Mouse (Mus musculus) thymus, postnatal 14 days (tissue): ENCODE data around the gene Foxd2.

Source experiments
- DNase-seq: peaks from one replicate; pipeline ENCODE4 v3.0.0; 2021

Gene Foxd2

GRCm38 (mm10) chr4:114909602-114910484 is 1.2 kb upstream of the Foxd2 start:
- DNase-seq = peak; percentile 43

GRCm38 (mm10) chr4:114907951-114908828 is 483 bp downstream of the Foxd2 start:
- peak; percentile 66 for DNase-seq

DNA sequence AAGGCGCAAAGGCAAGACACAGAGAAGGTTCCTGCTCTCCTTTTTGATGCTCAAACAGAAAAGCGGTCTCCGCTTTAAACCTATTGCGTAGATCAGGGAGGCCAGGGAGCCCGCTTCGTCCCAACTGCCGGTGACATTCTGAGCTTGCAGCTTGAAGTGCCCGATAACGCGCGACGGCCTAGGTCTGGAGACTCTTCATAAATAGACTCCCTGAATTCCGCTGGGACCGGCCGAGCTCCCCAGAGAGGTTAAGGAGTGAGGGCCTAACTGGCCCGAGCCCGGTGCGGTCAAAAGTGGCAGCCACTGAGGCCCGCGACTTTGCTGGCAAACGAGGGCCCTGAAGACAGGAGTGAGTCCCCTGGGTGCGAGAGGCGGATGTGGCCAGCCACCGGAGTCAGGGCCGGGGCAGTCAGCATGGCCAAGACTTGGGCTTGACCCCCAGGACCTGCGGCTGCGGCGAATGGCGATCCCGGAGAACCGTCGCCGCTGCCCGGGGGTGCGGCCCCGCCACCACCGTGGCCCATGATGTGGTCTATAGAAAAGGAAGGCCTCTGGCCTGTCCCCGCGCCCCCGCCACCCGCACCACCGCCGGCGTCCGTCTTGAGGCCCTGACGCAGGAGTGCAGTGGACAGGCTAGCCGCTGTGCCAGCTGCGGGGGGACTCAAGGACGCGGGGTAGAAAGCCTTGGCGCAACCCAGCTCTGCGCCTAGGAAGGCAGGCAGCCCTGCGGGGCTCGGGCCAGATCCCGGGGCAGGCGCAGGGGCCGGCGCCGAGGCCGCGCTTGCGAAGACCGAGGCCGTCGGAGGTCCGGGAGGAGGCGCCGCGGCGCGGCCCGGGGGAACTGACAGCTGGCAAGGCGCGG is 1.4 kb downstream of the Foxd2 start:
- DNase-seq = peak; percentile 13

GRCm38 (mm10) chr4:114905969-114906680 is 2.5 kb downstream of the Foxd2 start:
- DNase-seq = no peak

- no peak for DNase-seq
These were observed 3.2 kb downstream of the Foxd2 start for GRCm38 (mm10) chr4:114905501-114905900.

DNA sequence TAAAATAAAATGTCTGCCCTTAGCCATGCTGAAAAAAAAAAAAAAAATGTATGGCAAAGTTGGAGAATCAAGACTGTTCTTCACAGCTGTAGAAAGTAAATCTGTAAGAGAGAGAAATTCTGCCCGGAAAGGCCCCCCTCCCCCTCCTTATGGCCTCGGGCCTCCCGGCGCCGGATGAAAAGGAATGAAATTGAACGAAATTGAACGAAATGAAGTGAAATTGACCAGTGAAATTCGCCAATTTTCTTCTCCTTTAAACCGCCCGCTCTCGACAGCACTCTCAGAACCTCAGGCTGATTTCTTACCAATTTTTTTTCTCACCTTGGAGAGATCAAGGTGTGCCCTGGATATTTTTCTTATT is 5.3 kb downstream of the Foxd2 start:
- no peak for DNase-seq

GRCm38 (mm10) chr4:114902641-114903421 is 5.8 kb downstream of the Foxd2 start:
- DNase-seq = no peak

DNA sequence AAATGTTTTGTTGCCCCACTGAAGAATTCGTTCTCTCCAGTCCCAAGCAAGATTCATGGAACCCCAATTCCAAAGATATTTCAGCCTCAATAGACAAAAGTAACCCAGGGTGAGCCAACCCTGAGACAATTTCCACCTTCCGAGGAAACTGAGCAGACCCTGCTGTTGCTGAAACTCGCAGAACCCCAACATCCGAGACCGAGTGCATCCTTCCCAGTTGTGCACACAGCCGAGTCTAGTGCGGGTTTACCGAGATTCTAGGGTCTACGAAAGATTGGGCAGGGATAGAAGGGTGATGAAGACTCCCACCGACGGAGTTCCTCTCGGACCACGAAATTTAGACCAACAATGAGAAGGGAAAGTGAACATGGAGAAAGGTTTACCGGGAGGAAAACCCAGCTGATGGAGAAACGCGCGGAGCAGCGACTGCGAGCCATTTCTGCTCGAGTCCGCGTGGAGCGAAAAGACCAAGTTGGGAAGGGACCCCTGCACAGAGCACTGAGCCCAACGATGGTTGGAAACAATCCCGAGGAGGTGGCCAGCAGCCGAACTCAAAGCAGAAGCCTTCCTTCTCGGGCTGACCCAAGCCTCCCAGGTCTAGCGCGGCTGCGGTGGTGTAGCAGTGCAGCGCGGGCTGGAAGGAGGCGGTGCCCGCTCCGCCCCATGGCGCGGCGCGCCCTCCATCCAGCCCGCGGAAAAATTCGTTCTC is 6.9 kb downstream of the Foxd2 start:
- DNase-seq = no peak

DNA sequence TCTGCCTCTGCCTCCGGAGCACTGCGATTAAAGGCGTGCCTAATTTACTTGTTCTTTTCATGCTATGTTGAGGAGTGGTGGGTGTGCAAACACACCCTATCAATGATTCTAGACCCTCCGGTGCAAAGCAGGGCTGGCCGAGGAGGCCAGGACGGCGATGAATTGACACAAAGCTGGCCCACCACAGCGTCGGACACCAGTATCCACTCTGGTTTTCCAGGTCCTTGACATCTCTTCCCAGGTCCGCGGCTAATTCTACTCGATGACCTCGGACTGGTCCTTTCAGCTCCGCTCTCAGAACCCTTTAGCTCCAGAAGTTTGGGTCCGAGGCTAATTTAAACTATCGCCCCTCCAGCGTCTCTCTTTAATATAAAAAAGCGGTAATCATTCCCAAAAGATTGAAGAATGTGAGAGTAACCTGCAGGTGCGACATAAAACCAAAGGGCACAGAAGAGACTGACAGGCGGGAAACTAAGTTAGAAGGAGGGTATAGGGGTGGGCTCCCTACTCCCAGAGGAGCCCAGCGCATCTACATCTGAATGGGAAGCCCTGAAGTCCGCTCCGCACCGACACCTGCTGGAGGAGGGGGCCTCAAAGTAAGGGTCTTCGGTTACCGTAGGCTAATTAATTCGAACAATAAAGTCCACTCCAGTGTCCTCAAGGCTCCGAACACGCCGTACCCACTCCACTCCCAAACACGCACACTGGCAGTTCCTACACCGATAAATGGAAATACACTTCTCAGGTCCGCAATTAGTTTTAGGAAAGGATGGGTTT is 7.6 kb downstream of the Foxd2 start:
- DNase-seq = no peak

DNA sequence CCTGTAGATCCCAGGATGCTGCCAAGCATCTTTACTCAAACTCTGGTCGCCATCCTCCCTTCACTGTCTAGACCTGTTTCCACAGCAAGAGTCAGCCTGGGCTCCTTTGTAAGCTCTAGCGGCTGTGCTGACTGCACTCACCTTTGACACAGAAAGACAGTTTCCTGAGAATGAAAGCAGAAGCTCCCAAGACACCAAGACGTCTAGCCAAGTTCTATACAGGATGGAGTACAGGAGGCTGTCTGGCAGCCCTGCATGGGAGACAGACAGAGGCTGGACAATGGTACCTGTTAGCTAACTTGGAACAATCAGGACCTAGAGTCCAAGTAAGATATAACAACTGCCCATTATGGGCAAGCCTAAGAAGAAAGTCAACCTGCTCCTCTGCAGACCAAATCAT is 8.8 kb downstream of the Foxd2 start:
- DNase-seq = no peak

DNA sequence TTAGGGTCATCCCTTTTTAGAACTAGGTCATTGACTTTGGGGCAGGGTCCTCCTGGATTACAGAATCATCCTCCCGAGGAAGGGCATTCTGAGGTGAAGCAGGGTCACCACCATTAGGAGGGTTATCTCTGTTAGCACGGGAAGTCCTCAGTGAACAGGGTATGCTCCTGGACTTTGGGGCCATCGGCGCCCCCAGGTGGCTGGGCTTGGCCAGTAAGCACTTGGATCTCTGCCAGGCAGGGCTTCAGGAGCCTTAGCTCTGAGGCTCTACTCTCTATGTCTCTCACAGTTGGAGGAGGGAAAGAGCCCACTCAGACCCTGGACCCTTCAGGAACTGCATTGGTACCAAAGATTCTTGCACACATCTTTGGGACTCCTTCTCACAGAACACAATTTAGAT is 10.8 kb downstream of the Foxd2 start:
- DNase-seq = no peak

DNA sequence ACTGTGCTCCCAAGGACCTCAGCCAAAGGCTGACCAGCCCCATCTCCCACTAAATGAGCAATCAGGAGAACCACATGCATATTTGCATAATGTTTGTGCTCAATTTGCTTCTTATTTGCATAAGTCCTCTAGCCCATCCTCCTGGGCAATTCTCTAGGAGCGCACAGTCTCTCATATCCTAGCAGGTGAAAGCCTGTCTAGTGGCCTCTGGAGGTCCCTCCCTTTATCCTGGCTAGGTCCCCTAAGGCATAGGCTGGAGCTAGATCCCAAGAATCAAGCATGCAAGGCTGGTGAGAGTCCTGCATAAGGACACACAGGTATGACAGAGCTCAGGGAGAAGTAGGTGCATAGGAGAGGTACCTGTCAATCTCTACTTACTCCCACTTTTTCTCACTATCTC is 26.4 kb downstream of the Foxd2 start:
- no peak for DNase-seq

DNA sequence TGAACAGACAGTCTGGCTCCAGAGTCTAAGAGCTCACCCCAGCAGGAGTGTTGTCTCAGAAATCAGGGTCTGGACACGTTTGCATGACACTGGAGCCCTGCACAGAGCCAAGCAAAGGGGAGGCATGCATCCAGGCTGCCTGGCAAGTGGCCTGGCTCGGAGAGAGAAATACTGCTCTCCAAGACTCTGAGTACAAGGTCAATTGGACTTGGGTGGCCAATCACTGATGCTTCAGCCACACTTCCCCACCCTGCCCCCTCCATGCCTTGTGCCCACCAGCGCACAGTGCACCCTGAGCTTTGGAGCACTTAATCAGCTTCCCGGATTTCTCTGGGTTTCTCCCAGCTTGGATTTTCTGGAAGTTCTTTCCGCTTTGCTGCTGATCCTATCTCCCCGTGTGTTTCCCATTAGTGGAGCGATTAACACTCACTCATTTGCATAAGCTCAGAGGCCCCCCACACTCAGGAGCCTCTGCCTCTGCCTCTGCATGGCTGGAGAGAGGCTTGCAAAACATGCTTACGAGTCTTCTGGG is 32.2 kb downstream of the Foxd2 start:
- DNase-seq = no peak

DNA sequence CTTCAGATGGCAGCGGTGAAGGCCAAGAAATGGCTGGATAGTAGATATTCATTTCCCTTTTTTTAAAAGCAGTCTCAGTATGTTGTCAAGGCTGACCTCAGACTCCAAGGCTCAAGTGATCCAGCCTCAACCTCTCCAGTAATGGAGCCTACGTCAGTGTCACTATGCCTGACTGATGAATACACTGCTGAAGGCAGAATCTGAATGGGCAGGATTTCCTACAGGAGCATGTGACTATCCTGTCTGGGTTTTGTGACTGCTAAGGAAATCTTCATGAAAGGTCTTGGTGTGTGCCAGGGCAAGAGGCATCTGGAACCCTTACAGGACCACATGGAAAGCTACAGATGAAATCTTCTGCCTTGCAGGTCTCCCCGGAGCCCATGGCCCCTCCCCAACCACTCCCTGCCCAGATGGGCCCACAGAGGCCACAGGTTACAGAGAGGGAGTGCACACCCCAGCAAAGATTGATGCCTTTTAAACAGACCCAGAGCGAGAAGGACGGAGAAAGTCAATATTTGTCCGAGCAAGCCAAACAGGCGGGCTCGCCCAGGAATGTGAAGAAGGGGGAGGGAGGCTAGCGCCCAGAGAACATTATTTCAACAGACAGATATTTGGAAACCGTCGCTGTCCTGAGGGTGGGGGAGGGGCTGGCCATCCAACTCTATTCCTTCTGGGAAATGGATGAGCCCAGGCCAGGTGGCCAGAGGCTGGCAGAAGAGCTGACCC is 38.7 kb downstream of the Foxd2 start:
- no peak for DNase-seq

DNA sequence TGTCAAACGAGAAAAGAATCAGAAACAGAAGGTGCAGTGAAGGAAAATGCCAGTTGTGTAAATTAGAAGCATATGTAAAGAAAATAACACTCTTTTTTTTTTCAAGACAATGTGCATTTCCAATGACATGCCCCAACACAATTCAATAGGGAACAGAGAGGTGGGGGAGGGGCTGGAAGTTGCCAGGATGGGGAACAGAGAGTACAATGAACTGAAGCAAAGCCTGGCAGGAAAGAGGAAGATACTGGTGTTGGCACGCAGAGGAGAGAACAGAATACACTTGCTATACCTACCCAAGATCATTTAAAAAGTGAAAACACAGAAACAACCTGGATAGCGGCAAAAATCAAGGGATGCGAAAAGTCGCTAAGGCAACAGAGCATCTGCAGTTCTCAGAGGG is 45.5 kb downstream of the Foxd2 start:
- DNase-seq = no peak

DNA sequence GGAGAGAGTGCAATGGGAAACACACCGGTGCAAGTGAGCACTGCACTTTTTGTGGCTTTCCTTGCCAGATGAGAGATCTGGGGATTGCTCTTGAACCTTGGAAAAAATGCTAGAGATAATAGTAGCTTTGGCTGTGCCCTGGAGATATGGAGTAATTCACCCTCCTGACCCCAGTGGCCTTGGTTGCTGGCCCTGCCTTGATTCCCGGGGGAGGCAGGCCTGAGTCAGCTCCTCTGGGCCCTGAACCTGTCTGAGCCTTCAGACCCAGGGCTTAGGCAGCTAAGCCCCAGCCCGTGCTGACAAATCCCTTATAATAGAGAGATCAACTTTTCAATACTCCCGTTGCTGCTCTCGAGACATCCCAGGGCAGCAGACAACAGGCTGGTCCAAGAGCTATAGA is 50.2 kb downstream of the Foxd2 start:
- DNase-seq = no peak
